Mouse (Mus musculus): Measurements from ENCODE around the gene Neurl4. TPM values are rescaled to one million over a fixed set of nuclear protein-coding genes. Genes with fewer than 3 reads are reported as not detected.

The Neurl4 gene
- polyA plus RNA-seq, 1 experiment: 23.9 TPM

- H3K27me3 ChIP-seq (ENCODE audit: control insufficient read depth, insufficient read depth, low read length): no peaks in the 10 kb centered on the region
- WGBS: 53% methylated on average over 4 of the region's 4 CpGs
- no peak overlapping the region for H3K4me3 ChIP-seq (ENCODE audit: low read depth, low read length)
- TF ChIP-seq CTCF (IDR thresholded peaks at IDR 0.05; ENCODE audit: extremely low read depth, insufficient read length, insufficient replicate concordance, low read depth, low read length) (no peak), POLR2A (IDR thresholded peaks at IDR 0.05; ENCODE audit: low read depth, low read length) (no peak)
- no peaks in the 10 kb centered on the region for H3K36me3 ChIP-seq (ENCODE audit: control insufficient read depth, insufficient read depth, low read length)
- H3K4me1 ChIP-seq (ENCODE audit: control insufficient read depth, insufficient read depth, insufficient read length, low read length): no peaks in the 10 kb centered on the region
- H3K27ac ChIP-seq (ENCODE audit: insufficient read depth, low read depth, low read length): no peak overlapping the region
Observed at GRCm38 (mm10) chr11:69891482-69891881, 9.4 kb upstream of the Neurl4 start.

- no peak for TF ChIP-seq POLR2A (IDR thresholded peaks at IDR 0.05; ENCODE audit: low read depth, low read length)
- TF ChIP-seq CTCF (IDR thresholded peaks at IDR 0.05; ENCODE audit: extremely low read depth, insufficient read length, insufficient replicate concordance, low read depth, low read length): no peak
- H3K4me1 ChIP-seq (ENCODE audit: control insufficient read depth, insufficient read depth, insufficient read length, low read length): no peaks in the 10 kb centered on the region
- WGBS: 70% methylated on average over 5 of the region's 5 CpGs
- no peaks in the 10 kb centered on the region for H3K36me3 ChIP-seq (ENCODE audit: control insufficient read depth, insufficient read depth, low read length)
- H3K27me3 ChIP-seq (ENCODE audit: control insufficient read depth, insufficient read depth, low read length): no peaks in the 10 kb centered on the region
- 0 out of 2 replicates have a peak overlapping the region, but pooled peaks have one; percentile 31 for H3K27ac ChIP-seq (ENCODE audit: insufficient read depth, low read depth, low read length)
- H3K4me3 ChIP-seq (ENCODE audit: low read depth, low read length): peak overlapping the region; percentile 45
Observed at GRCm38 (mm10) chr11:69894671-69895070, 6.2 kb upstream of the Neurl4 start.

GRCm38 (mm10) chr11:69895291-69895690, 5.6 kb upstream of the Neurl4 start, which contains the start of gene Acap1:
TSS of gene Acap1 (minus strand) at chr11:69895539.
- peaks cover under 1% of the 10 kb centered on the region; the same call in 1 of the 2 replicates for H3K4me1 ChIP-seq (ENCODE audit: control insufficient read depth, insufficient read depth, insufficient read length, low read length)
- TF ChIP-seq CTCF (IDR thresholded peaks at IDR 0.05; ENCODE audit: extremely low read depth, insufficient read length, insufficient replicate concordance, low read depth, low read length) (no peak), POLR2A (IDR thresholded peaks at IDR 0.05; ENCODE audit: low read depth, low read length) (no peak)
- peak within 1 kb of the TSS; percentile 45 for H3K4me3 ChIP-seq (ENCODE audit: low read depth, low read length)
- H3K27me3 ChIP-seq (ENCODE audit: control insufficient read depth, insufficient read depth, low read length): no peaks in the 10 kb centered on the region
- 71% methylated on average over 4 of the region's 4 CpGs for WGBS
- H3K36me3 ChIP-seq (ENCODE audit: control insufficient read depth, insufficient read depth, low read length): no peaks in the 10 kb centered on the region
- H3K27ac ChIP-seq (ENCODE audit: insufficient read depth, low read depth, low read length): peak within 1 kb of the TSS; percentile 71; the same call in 1 of the 2 replicates

- no peak overlapping the region for H3K4me3 ChIP-seq (ENCODE audit: low read depth, low read length)
Observed at GRCm38 (mm10) chr11:69899870-69900269, 1.0 kb upstream of the Neurl4 start.

GRCm38 (mm10) chr11:69901406-69901846, 554 bp downstream of the Neurl4 start:
- Histone ChIP-seq H3K27me3 (ENCODE audit: control insufficient read depth, insufficient read depth, low read length) (no peaks in the 10 kb centered on the region), H3K4me1 (ENCODE audit: control insufficient read depth, insufficient read depth, insufficient read length, low read length) (peaks cover 13% of the 10 kb centered on the region), H3K36me3 (ENCODE audit: control insufficient read depth, insufficient read depth, low read length) (peaks cover 23% of the 10 kb centered on the region), H3K4me3 (ENCODE audit: low read depth, low read length) (peak overlapping the region; percentile 87), H3K27ac (ENCODE audit: insufficient read depth, low read depth, low read length) (peak overlapping the region; percentile 94)
- under 1% methylated on average over 42 of the region's 42 CpGs for WGBS
- TF ChIP-seq CTCF (IDR thresholded peaks at IDR 0.05; ENCODE audit: extremely low read depth, insufficient read length, insufficient replicate concordance, low read depth, low read length) (no peak), POLR2A (IDR thresholded peaks at IDR 0.05; ENCODE audit: low read depth, low read length) (0 out of 2 replicates have a peak, but pooled peaks have one; percentile 18)

More at GRCm38 (mm10) chr11:69899870-69900269, 1.0 kb upstream of the Neurl4 start:
- H3K36me3 ChIP-seq (ENCODE audit: control insufficient read depth, insufficient read depth, low read length): peaks cover 10% of the 10 kb centered on the region; the same call in 1 of the 2 replicates
- 36% methylated on average over 4 of the region's 4 CpGs for WGBS
- TF ChIP-seq POLR2A (IDR thresholded peaks at IDR 0.05; ENCODE audit: low read depth, low read length) (no peak), CTCF (IDR thresholded peaks at IDR 0.05; ENCODE audit: extremely low read depth, insufficient read length, insufficient replicate concordance, low read depth, low read length) (no peak)
- peaks cover 13% of the 10 kb centered on the region for H3K4me1 ChIP-seq (ENCODE audit: control insufficient read depth, insufficient read depth, insufficient read length, low read length)
- H3K27ac ChIP-seq (ENCODE audit: insufficient read depth, low read depth, low read length): no peak overlapping the region
- no peaks in the 10 kb centered on the region for H3K27me3 ChIP-seq (ENCODE audit: control insufficient read depth, insufficient read depth, low read length)

GRCm38 (mm10) chr11:69901993-69902392, 1.1 kb downstream of the Neurl4 start:
- H3K4me1 ChIP-seq (ENCODE audit: control insufficient read depth, insufficient read depth, insufficient read length, low read length): peaks cover 13% of the 10 kb centered on the region
- peak overlapping the region; percentile 87 for H3K4me3 ChIP-seq (ENCODE audit: low read depth, low read length)
- TF ChIP-seq POLR2A (IDR thresholded peaks at IDR 0.05; ENCODE audit: low read depth, low read length) (no peak), CTCF (IDR thresholded peaks at IDR 0.05; ENCODE audit: extremely low read depth, insufficient read length, insufficient replicate concordance, low read depth, low read length) (no peak)
- no peaks in the 10 kb centered on the region for H3K27me3 ChIP-seq (ENCODE audit: control insufficient read depth, insufficient read depth, low read length)
- under 1% methylated on average over 35 of the region's 39 CpGs for WGBS
- H3K36me3 ChIP-seq (ENCODE audit: control insufficient read depth, insufficient read depth, low read length): peaks cover 28% of the 10 kb centered on the region
- H3K27ac ChIP-seq (ENCODE audit: insufficient read depth, low read depth, low read length): peak overlapping the region; percentile 41

- WGBS: 81% methylated on average over 13 of the region's 13 CpGs
- Histone ChIP-seq H3K4me1 (ENCODE audit: control insufficient read depth, insufficient read depth, insufficient read length, low read length) (peaks cover 13% of the 10 kb centered on the region), H3K27me3 (ENCODE audit: control insufficient read depth, insufficient read depth, low read length) (no peaks in the 10 kb centered on the region), H3K27ac (ENCODE audit: insufficient read depth, low read depth, low read length) (no peak overlapping the region), H3K4me3 (ENCODE audit: low read depth, low read length) (no peak overlapping the region), H3K36me3 (ENCODE audit: control insufficient read depth, insufficient read depth, low read length) (peaks cover 38% of the 10 kb centered on the region)
- TF ChIP-seq POLR2A (IDR thresholded peaks at IDR 0.05; ENCODE audit: low read depth, low read length) (no peak), CTCF (IDR thresholded peaks at IDR 0.05; ENCODE audit: extremely low read depth, insufficient read length, insufficient replicate concordance, low read depth, low read length) (no peak)
Observed at GRCm38 (mm10) chr11:69902972-69903371, 2.1 kb downstream of the Neurl4 start.

Measured in small intestine, adult 2 months (tissue).